Mouse (Mus musculus): ENCODE results near the gene Rasa3.

DNA sequence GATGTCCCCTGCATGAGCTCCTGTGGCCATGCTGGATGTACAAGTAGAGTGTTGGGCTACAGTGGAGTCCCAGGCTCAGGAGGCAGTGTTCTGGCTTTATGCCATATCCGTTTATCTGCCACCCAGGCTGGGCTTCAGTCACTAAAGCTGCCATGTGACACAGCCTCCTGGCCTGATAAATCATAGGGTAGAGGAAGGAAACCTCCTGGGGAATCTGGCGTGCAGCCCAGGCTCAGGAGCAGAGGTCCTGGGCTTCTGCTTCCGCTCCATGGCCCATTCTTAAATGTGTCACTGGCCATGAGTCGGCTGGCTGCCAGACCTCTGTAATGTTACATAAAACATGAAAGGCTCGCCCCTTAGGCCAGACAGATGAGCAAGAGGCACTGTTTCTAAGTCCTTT is 146.5 kb downstream of the Rasa3 start:
- TF ChIP-seq MEF2A (IDR thresholded peaks at IDR 0.05; ENCODE audit: extremely low read depth, insufficient replicate concordance, low read depth, low read length, poor library complexity, severe bottlenecking) (no peak), CHD2 (IDR thresholded peaks at IDR 0.05; ENCODE audit: low read length) (0 out of 2 replicates have a peak, but pooled peaks have one; percentile 15), TAL1 (IDR thresholded peaks at IDR 0.05; ENCODE audit: low read length) (peak; percentile 96), MYB (IDR thresholded peaks at IDR 0.05; ENCODE audit: low read depth, low read length) (peak; percentile 91), E2F4 (IDR thresholded peaks at IDR 0.05; ENCODE audit: borderline replicate concordance, low read depth, low read length) (no peak), EP300 (IDR thresholded peaks at IDR 0.05; ENCODE audit: low read depth in 1 of 2, low read length in 2 of 2) (peak; percentile 99), RCOR1 (IDR thresholded peaks at IDR 0.05; ENCODE audit: low read depth, low read length) (peak; percentile 94), POLR2A (IDR thresholded peaks at IDR 0.05; ENCODE audit: control insufficient read depth in 1 of 2, insufficient read depth in 1 of 2, low read depth in 1 of 2, low read length in 2 of 2, poor library complexity in 1 of 2) (no peak), CTCF (IDR thresholded peaks at IDR 0.05 in 2 of 3, conservative IDR thresholded peaks at IDR 0.05 in 1 of 3; ENCODE audit: control insufficient read depth in 1 of 3, insufficient read depth in 1 of 3, low read depth in 2 of 3, low read length in 3 of 3, poor library complexity in 1 of 3, severe bottlenecking in 1 of 3) (no peak; a peak in 1 of 6 replicates), SIN3A (IDR thresholded peaks at IDR 0.05; ENCODE audit: low read length) (peak; percentile 85), ETS1 (IDR thresholded peaks at IDR 0.05; ENCODE audit: low read depth, low read length) (peak; percentile 98), TCF12 (IDR thresholded peaks at IDR 0.05; ENCODE audit: low read depth, low read length) (peak; percentile 96), MAX (IDR thresholded peaks at IDR 0.05; ENCODE audit: low read length) (peak; percentile 80)

All from MEL (cell line).